In the genomic region with DNA sequence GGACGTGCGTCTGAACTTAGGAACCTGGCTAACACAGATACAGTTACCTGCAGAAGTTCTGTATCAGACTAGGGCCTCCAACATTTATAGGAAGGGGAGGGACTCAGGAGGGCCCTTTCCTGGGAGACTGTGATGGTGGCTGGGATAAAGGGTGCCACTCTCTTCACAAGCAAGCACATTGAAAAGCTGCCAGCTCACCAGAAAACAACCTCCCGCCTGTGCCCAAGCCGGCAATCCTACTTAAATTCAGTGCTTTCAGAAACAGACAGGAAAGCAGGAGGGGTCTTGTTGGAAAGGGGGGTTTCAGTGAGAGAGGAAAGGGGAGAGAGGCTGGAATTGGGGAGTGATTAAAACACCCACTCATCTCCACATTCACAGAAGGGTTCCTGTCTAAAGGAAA, we compare ENCODE assay signal across 15 mouse cellular contexts.
DNase-seq lines count a peak whose midpoint lies in the region; ATAC-seq lines count a peak whose summit lies in the region.
"Had no signal": no experiment of that assay in that cellular context is flagged by ENCODE, and none has a peak within 500 bp of the region (broad histone marks: within the 10 kb centered on the region; RNA-seq: fewer than 3 reads in every experiment).

No protein-coding gene starts in this region.

- WGBS in forebrain, embryonic 15.5 days = 42% methylated on average over 4 of the region's 4 CpGs
- 78% methylated on average over 4 of the region's 4 CpGs for WGBS in forebrain, embryonic 12.5 days
- WGBS in hindbrain, embryonic 16.5 days = 66% methylated on average over 4 of the region's 4 CpGs

- peaks cover 20% of the 10 kb centered on the region for H3K4me1 ChIP-seq in forebrain, embryonic 15.5 days
- no peaks in the 10 kb centered on the region for H3K4me1 ChIP-seq in forebrain, embryonic 12.5 days
- H3K4me1 ChIP-seq in hindbrain, embryonic 16.5 days (ENCODE audit: control insufficient read depth, insufficient read depth, low read depth, low read length) = peaks cover 5% of the 10 kb centered on the region; the same call in 1 of the 2 replicates
- H3K4me1 ChIP-seq: embryonic facial prominence, embryonic 15.5 days had no signal

- H3K4me3 ChIP-seq in forebrain, embryonic 15.5 days = no peak overlapping the region
- H3K4me3 ChIP-seq in forebrain, embryonic 12.5 days (replicated peaks) = no peak overlapping the region
- H3K4me3 ChIP-seq in hindbrain, embryonic 16.5 days (ENCODE audit: low read length) = no peak overlapping the region
- H3K4me3 ChIP-seq: embryonic facial prominence, embryonic 15.5 days; intestine, embryonic 15.5 days had no signal

- no peaks in the 10 kb centered on the region for H3K27me3 ChIP-seq in forebrain, embryonic 15.5 days
- no peaks in the 10 kb centered on the region for H3K27me3 ChIP-seq in forebrain, embryonic 12.5 days
- H3K27me3 ChIP-seq in hindbrain, embryonic 16.5 days (replicated peaks; ENCODE audit: control insufficient read depth, insufficient read depth, low read length) = no peaks in the 10 kb centered on the region
- H3K27me3 ChIP-seq: embryonic facial prominence, embryonic 15.5 days; intestine, embryonic 15.5 days had no signal

- no peak overlapping the region for H3K4me2 ChIP-seq in forebrain, embryonic 15.5 days (replicated peaks)
- H3K4me2 ChIP-seq in forebrain, embryonic 12.5 days = no peak overlapping the region
- no peak overlapping the region for H3K4me2 ChIP-seq in hindbrain, embryonic 16.5 days (ENCODE audit: low read length)
- H3K4me2 ChIP-seq: embryonic facial prominence, embryonic 15.5 days; intestine, embryonic 15.5 days had no signal

- H3K36me3 ChIP-seq in forebrain, embryonic 15.5 days = peaks cover 19% of the 10 kb centered on the region
- peaks cover 30% of the 10 kb centered on the region for H3K36me3 ChIP-seq in forebrain, embryonic 12.5 days (replicated peaks)
- H3K36me3 ChIP-seq in hindbrain, embryonic 16.5 days (ENCODE audit: control insufficient read depth, insufficient read depth, low read length) = peaks cover 9% of the 10 kb centered on the region
- H3K36me3 ChIP-seq: G1E had no signal

- no peaks in the 10 kb centered on the region for H3K9me3 ChIP-seq in forebrain, embryonic 15.5 days
- no peaks in the 10 kb centered on the region for H3K9me3 ChIP-seq in forebrain, embryonic 12.5 days
- H3K9me3 ChIP-seq in hindbrain, embryonic 16.5 days (ENCODE audit: control insufficient read depth, low read length) = no peaks in the 10 kb centered on the region
- H3K9me3 ChIP-seq: embryonic facial prominence, embryonic 15.5 days; intestine, embryonic 15.5 days had no signal

- H3K9ac ChIP-seq in forebrain, embryonic 15.5 days (replicated peaks) = no peak overlapping the region
- H3K9ac ChIP-seq in forebrain, embryonic 12.5 days = no peak overlapping the region
- no peak overlapping the region for H3K9ac ChIP-seq in hindbrain, embryonic 16.5 days (ENCODE audit: low read depth, low read length)
- H3K9ac ChIP-seq: embryonic facial prominence, embryonic 15.5 days; intestine, embryonic 15.5 days; liver, postnatal 0 days had no signal

- ATAC-seq in forebrain, embryonic 15.5 days (replicated peaks) = peak; percentile 54; the same call in 1 of the 2 replicates
- no peak for ATAC-seq in forebrain, embryonic 12.5 days (ENCODE audit: low FRiP score)
- 0 out of 2 replicates have a peak, but pooled peaks have one; percentile 34 for ATAC-seq in hindbrain, embryonic 16.5 days
- ATAC-seq: intestine, embryonic 15.5 days; liver, postnatal 0 days had no signal

- DNase-seq in right cerebral cortex, postnatal 10 days (ENCODE audit: low spot score in 2 of 2) = peak; percentile 45 to 50
- DNase-seq in right cerebral cortex, postnatal 36 days (ENCODE audit: low spot score in 2 of 2) = no peak
- no peak for DNase-seq in thymus, adult 18-20 months
- no peak for DNase-seq in retina, embryonic 14.5 days (ENCODE audit: low spot score)
- DNase-seq: gastrocnemius, postnatal 10 days; heart, postnatal 10 days; liver, postnatal 0 days; right cerebral cortex, postnatal 14 days had no signal

- H3K27ac ChIP-seq in forebrain, embryonic 15.5 days (replicated peaks) = peak overlapping the region; percentile 65
- H3K27ac ChIP-seq in forebrain, embryonic 12.5 days = no peak overlapping the region
- peak overlapping the region; percentile 20; the same call in 1 of the 2 replicates for H3K27ac ChIP-seq in hindbrain, embryonic 16.5 days (ENCODE audit: low read depth, low read length)
- H3K27ac ChIP-seq: embryonic facial prominence, embryonic 15.5 days; intestine, embryonic 15.5 days; macrophage had no signal

Comparison
In these comparisons a context has a peak if more than half of its experiments do, and no peak if none do; other contexts are left out.
1. DNase-seq: peak in right cerebral cortex, postnatal 10 days (2 of 2); none in right cerebral cortex, postnatal 36 days (0 of 2), thymus, adult 18-20 months (0 of 2) and retina, embryonic 14.5 days (single experiment).